Comparison of ENCODE assay signal across 8 mouse cellular contexts in genomic region chr3:90118132-90118790, GRCm38 (mm10). TPM values are rescaled to one million over a fixed set of nuclear protein-coding genes. Genes with fewer than 3 reads are reported as not detected.
DNase-seq lines count a peak whose midpoint lies in the region.
"Had no signal": no experiment of that assay in that cellular context is flagged by ENCODE, and none has a peak within 500 bp of the region (broad histone marks: within the 10 kb centered on the region; RNA-seq: fewer than 3 reads in every experiment).

No protein-coding gene starts in this region.

- peak; percentile 80 for DNase-seq in right cerebral cortex, adult 18-20 months
- DNase-seq in right cerebral cortex, postnatal 4 days = no peak
- peak; percentile 23 for DNase-seq in cerebellum, adult 9-11 months
- DNase-seq in layer of hippocampus, adult 8-10 months (ENCODE audit: low spot score in 2 of 2) = peak; percentile 29 to 34
- peak; percentile 85 for DNase-seq in telencephalon, adult 2 months (ENCODE audit: low read depth, low spot score)
- DNase-seq in spleen, postnatal 10 days (ENCODE audit: low spot score in 2 of 2) = no peak
- no peak for DNase-seq in embryo, embryonic 11 days
- DNase-seq: kidney, postnatal 4 days had no signal

RNA-seq across cellular contexts. Expression of gene Nup210l, which starts 14.3 kb away (rescaled TPM):
- under 1 TPM; 0.16 to 0.41 (median 0.32) TPM for total RNA-seq in layer of hippocampus, adult 8-10 months (2022)

RNA-seq across cellular contexts. Expression of gene Tpm3, which starts 45.8 kb away (rescaled TPM):
- 100 to 1,000 TPM; 143 to 186 (median 163) TPM for total RNA-seq in layer of hippocampus, adult 8-10 months (2022)

Comparison
In these comparisons a context has a peak if more than half of its experiments do, and no peak if none do; other contexts are left out.
1. DNase-seq: peak in right cerebral cortex, adult 18-20 months (single experiment), cerebellum, adult 9-11 months (single experiment), layer of hippocampus, adult 8-10 months (2 of 2) and telencephalon, adult 2 months (single experiment); none in right cerebral cortex, postnatal 4 days (single experiment), spleen, postnatal 10 days (0 of 2) and embryo, embryonic 11 days (single experiment).